Mouse (Mus musculus) forebrain, embryonic 12.5 days (tissue): Measurements from ENCODE around the gene Atp6v0e. TPM values are rescaled to one million over a fixed set of nuclear protein-coding genes. Genes with fewer than 3 reads are reported as not detected.

Source experiments
- ATAC-seq: fragments of 200-750 bp; cut with Nextera tagmentation; 2 replicates; pipeline ENCODE4 v1.8.0; 2017; ENCODE audit warnings: moderate TSS enrichment; ENCODE audit not compliant: low FRiP score
- H3K27ac ChIP-seq: fragments of 300-500 bp; sonication (generic); 2 replicates; pipeline ENCODE4 v1.5.1; 2016; ENCODE audit warnings: mild to moderate bottlenecking
- H3K27me3 ChIP-seq: fragments of 300-500 bp; sonication (generic); 2 replicates; pipeline ENCODE4 v1.6.1; 2016; ENCODE audit warnings: mild to moderate bottlenecking
- H3K36me3 ChIP-seq: fragments of 300-500 bp; sonication (generic); replicated peaks from 2 replicates; pipeline ENCODE4 v1.6.1; 2016; ENCODE audit warnings: mild to moderate bottlenecking
- H3K4me1 ChIP-seq: fragments of 300-500 bp; sonication (generic); 2 replicates; pipeline ENCODE4 v1.6.1; 2016
- H3K4me2 ChIP-seq: fragments of 300-500 bp; sonication (generic); 2 replicates; pipeline ENCODE4 v1.6.1; 2016; ENCODE audit warnings: mild to moderate bottlenecking, moderate library complexity
- H3K4me3 ChIP-seq: fragments of 300-500 bp; sonication (generic); replicated peaks from 2 replicates; pipeline ENCODE4 v1.5.1; 2016; ENCODE audit warnings: mild to moderate bottlenecking
- H3K9ac ChIP-seq: fragments of 300-500 bp; sonication (generic); 2 replicates; pipeline ENCODE4 v1.6.1; 2016; ENCODE audit warnings: mild to moderate bottlenecking
- H3K9me3 ChIP-seq: fragments of 300-500 bp; sonication (generic); 2 replicates; pipeline ENCODE4 v1.6.1; 2016
- WGBS: fragments of 180-500 bp; shearing (Covaris S2); methylation state at CpG from one replicate; pipeline ENCODE4 v1.1.7; 2016; 5-methylcytosine and 5-hydroxymethylcytosine counted together
- polyA plus RNA-seq: library from polyadenylated mRNA; unstranded; fragments of >200 nt; fragmentation: Nextera tagmentation; extraction: Ambion mirVana; gene quantifications from 2 replicates; pipeline ENCODE4 v1.2.1, GENCODE M21; 2016

Gene Atp6v0e
- polyA plus RNA-seq, 1 experiment from 2014 or later = 104 TPM

DNA sequence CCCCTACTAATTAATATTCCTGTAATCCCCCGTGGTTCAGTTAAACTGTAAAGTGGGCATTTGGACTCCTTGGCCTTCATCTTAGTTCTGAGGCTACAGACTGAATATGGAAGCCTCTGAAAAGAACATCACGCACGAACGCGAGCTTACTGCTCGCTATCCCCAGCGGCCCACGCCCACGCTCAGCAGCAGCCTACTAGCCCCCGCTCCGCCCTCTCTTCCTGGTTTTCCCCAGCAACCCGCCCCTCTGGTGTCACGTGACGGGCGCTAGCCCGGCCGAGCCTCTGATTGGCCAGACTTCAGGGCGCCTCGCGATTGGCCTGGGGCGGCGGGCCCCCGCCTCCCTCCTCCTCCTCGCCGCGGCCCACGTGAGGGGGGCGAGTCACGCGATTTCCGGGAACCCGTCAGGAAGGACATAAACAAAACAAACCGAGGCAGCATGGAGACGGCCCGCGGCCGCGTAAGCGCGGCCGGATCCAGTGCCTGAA, 52.3 kb downstream of the Atp6v0e start, which contains the start of gene Crebrf:
Gene Crebrf (plus strand): TSS at position 380 of the 488 bp plus-strand sequence.
- Histone ChIP-seq H3K4me1 (peaks cover 7% of the 10 kb centered on the region; the same call in 1 of the 2 replicates), H3K27me3 (no peaks in the 10 kb centered on the region; the same call in 1 of the 2 replicates), H3K4me2 (peak within 1 kb of the TSS; percentile 70), H3K36me3 (no peaks in the 10 kb centered on the region), H3K9me3 (no peaks in the 10 kb centered on the region), H3K27ac (peak within 1 kb of the TSS; percentile 80), H3K9ac (peak within 1 kb of the TSS; percentile 70), H3K4me3 (peak within 1 kb of the TSS; percentile 99)
- WGBS = under 1% methylated on average over 41 of the region's 41 CpGs
- ATAC-seq = peak; percentile 89

DNA sequence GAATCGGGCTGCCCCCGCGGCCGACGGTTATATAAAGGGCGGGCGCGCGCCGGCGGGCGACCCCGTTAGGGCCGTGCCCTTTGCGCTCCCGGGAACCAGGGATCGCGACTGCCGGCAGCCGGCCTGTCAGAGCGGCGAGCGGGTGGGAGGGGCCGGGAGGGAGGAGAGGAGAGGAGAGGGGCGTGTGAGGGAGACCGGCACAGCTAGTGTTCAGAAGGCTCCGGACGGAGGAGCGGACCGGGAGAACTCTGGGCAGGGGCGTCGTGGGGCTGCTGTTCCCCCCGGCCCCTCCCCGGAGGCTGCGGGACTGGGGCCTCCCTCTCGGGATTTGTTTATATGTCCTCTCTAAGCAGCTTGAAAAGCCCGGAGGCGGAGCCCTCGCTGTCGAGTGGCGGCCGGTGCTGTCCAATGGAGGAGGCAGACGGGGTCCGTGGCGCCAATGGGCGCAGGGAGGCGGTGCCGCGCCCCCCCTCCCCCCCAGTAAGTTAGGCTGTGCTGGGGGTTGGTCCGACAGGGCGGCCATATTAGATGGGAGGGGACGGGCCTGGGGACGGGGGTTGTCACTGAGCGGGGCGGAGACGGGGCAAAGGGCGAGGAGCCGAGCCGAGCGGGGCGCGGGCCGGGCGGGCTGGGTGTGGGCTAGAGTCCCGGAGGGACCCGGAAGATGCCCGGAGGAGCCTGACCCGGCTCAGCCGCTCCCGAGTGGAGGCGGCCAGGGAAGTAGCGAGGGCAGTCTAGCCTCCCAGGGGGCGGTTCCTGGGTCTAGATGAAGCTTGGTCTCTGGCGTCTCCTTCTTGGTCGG, 53.1 kb downstream of the Atp6v0e start:
- ATAC-seq = peak; percentile 97
- WGBS = under 1% methylated on average over 68 of the region's 75 CpGs
- H3K4me2 ChIP-seq = peak overlapping the region; percentile 70

DNA sequence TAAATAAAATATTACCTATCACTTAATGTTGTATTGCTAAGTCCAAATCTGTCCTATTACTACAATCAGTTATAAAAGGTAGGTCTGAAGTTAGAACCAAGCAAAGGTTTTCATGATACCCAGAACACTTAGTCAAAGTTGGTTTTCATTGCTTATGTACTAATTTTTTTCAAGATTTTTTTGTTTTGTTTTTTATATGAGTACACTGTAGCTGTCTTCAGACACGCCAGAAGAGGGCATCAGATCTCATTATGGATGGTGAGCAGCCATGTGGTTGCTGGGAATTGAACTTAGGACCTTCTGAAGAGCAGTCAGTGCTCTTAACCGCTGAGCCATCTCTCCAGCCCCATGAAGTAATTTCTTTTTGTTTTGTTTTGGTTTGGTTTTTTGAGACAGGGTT, 54.8 kb downstream of the Atp6v0e start:
- Histone ChIP-seq H3K9ac (no peak overlapping the region), H3K36me3 (no peaks in the 10 kb centered on the region), H3K27ac (no peak overlapping the region), H3K4me1 (peaks cover 7% of the 10 kb centered on the region; the same call in 1 of the 2 replicates), H3K27me3 (no peaks in the 10 kb centered on the region; the same call in 1 of the 2 replicates), H3K4me3 (no peak overlapping the region), H3K4me2 (no peak overlapping the region), H3K9me3 (no peaks in the 10 kb centered on the region)
- no peak for ATAC-seq
- WGBS = 57% methylated on average over 2 of the region's 2 CpGs

More for the DNA sequence above, 53.1 kb downstream of the Atp6v0e start:
- Histone ChIP-seq H3K27me3 (no peaks in the 10 kb centered on the region; the same call in 1 of the 2 replicates), H3K4me3 (peak overlapping the region; percentile 99), H3K9ac (peak overlapping the region; percentile 70), H3K4me1 (peaks cover 7% of the 10 kb centered on the region; the same call in 1 of the 2 replicates), H3K27ac (peak overlapping the region; percentile 80), H3K36me3 (no peaks in the 10 kb centered on the region), H3K9me3 (no peaks in the 10 kb centered on the region)

DNA sequence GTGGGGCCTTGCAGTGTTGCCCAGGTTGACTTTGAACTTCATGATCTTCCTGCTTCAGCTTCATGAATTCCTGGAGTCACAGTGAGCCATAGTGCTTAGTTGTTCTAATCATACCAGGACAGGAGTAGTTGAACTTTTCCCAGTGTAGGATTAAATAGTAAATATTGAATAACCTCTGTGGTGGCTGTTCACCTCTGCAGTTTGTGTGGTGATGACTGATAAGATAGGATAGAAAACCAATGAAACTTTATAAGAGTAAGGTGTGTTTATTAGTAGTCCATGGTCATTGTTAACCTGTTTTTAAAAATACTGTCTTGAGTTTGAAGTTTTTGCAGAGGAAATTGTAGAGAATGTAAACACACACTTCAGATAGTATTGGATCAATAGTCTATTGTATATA, 56.4 kb downstream of the Atp6v0e start:
- Histone ChIP-seq H3K9ac (no peak overlapping the region), H3K4me1 (peaks cover 7% of the 10 kb centered on the region; the same call in 1 of the 2 replicates), H3K4me3 (no peak overlapping the region), H3K4me2 (no peak overlapping the region), H3K27ac (no peak overlapping the region), H3K9me3 (no peaks in the 10 kb centered on the region), H3K36me3 (no peaks in the 10 kb centered on the region), H3K27me3 (no peaks in the 10 kb centered on the region)
- ATAC-seq = no peak

DNA sequence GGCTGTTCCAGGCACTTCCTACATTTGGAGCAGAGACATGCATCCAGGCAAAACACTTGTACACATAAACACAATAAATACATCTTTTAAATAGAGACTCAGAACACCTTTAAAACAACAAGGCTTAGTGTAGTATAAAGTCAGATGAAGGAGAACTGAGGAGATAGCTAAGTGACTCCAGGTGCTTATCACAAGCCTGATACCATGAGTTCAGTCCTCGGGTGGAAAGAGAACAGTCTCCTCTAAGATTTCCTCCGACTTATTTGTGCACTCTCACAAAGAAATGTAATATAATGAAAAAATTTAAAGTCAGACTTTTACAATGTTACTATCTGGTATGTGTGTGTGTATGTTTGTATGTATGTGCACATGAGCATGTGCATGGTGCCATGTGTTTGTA, 58.8 kb downstream of the Atp6v0e start:
- no peak overlapping the region for H3K9ac ChIP-seq
- ATAC-seq = no peak
- peaks cover 2% of the 10 kb centered on the region; the same call in 1 of the 2 replicates for H3K4me1 ChIP-seq
- WGBS = 82% methylated on average over 2 of the region's 2 CpGs
- H3K9me3 ChIP-seq = no peaks in the 10 kb centered on the region
- H3K36me3 ChIP-seq = no peaks in the 10 kb centered on the region
- H3K4me3 ChIP-seq = no peak overlapping the region
- no peak overlapping the region for H3K4me2 ChIP-seq
- no peaks in the 10 kb centered on the region for H3K27me3 ChIP-seq
- H3K27ac ChIP-seq = no peak overlapping the region

DNA sequence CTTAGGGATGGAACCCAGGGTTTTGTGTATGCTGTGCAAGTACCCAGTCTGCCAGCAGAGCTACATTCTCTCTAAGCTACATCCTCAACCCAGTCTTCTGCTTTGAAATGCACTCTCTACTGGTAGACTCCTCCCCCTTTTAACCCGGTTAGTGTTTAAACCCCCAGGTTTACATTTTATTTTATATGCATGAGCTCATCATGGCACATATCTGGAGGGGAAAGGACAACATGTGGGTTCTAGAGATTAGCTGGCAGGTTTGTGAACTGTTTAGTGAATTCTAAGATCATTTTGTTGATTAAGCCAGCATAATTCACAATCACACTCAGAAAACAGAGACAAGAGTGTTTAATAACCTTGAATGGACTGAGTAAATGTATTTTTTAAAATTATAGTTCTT, 61.8 kb downstream of the Atp6v0e start:
- Histone ChIP-seq H3K4me3 (no peak overlapping the region), H3K4me1 (no peaks in the 10 kb centered on the region)
- WGBS = 67% methylated on average over 1 of the region's 1 CpGs

DNA sequence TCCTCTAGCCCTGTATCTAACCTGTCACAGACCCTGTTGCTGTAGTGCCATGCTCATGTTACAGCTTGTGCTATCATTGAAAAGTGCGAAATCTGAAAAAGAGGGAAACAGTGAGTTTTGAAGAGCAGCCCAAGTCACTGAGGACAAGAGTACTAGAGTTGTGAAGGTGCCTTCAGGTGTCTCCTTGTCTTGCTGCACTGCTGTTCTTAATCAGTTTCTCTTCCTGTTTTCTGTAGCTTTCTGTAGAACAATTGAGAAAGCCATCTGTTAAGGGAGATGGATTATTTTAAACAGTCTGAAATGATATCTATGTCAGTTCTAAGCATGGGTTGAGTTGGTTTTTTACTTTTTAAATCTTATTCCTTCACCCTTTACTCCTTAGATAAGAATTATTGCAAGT, 63.6 kb downstream of the Atp6v0e start:
- H3K4me1 ChIP-seq = no peaks in the 10 kb centered on the region
- no peaks in the 10 kb centered on the region for H3K27me3 ChIP-seq
- no peak overlapping the region for H3K9ac ChIP-seq
- H3K4me2 ChIP-seq = no peak overlapping the region
- H3K9me3 ChIP-seq = no peaks in the 10 kb centered on the region
- no peaks in the 10 kb centered on the region for H3K36me3 ChIP-seq
- ATAC-seq = no peak
- 87% methylated on average over 1 of the region's 1 CpGs for WGBS
- H3K27ac ChIP-seq = no peak overlapping the region
- no peak overlapping the region for H3K4me3 ChIP-seq

More for the DNA sequence above, 61.8 kb downstream of the Atp6v0e start:
- Histone ChIP-seq H3K27me3 (no peaks in the 10 kb centered on the region), H3K27ac (no peak overlapping the region), H3K9ac (no peak overlapping the region), H3K4me2 (no peak overlapping the region), H3K36me3 (no peaks in the 10 kb centered on the region), H3K9me3 (no peaks in the 10 kb centered on the region)
- no peak for ATAC-seq

DNA sequence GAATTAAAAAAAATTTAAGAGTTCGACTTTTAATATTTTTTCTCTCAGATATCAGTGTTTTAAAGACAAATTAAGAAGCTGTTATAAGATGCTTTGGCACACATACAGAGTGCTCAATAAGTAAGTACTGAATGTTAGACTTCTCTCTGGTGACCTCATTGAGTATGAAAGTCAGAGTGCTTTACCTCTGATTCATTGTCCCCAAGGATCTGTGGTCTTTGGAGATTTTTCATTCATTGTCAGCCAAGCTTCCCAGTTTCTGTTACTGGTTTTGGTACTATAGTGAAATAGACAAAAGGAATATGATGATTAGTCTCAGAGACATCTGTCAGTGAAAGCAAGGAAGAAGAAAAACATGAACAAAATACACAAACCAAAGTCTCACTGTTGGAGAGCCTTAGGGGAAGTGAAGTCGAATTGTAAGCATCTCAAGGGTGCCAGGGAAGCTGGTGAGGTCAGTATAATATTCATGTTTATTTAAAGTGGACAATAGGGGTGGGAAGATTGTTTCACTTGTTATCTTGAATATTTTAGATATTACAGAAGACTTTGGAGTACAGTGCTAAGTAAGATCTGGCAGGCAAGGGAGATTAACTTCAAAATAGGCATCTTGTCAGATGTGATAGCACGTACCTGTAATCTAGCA, 64.2 kb downstream of the Atp6v0e start:
- no peaks in the 10 kb centered on the region for H3K36me3 ChIP-seq
- no peaks in the 10 kb centered on the region for H3K27me3 ChIP-seq
- H3K4me1 ChIP-seq = no peaks in the 10 kb centered on the region
- H3K9ac ChIP-seq = no peak overlapping the region
- H3K27ac ChIP-seq = no peak overlapping the region
- no peak for ATAC-seq
- no peaks in the 10 kb centered on the region for H3K9me3 ChIP-seq
- 78% methylated on average over 3 of the region's 3 CpGs for WGBS
- H3K4me2 ChIP-seq = no peak overlapping the region
- no peak overlapping the region for H3K4me3 ChIP-seq

DNA sequence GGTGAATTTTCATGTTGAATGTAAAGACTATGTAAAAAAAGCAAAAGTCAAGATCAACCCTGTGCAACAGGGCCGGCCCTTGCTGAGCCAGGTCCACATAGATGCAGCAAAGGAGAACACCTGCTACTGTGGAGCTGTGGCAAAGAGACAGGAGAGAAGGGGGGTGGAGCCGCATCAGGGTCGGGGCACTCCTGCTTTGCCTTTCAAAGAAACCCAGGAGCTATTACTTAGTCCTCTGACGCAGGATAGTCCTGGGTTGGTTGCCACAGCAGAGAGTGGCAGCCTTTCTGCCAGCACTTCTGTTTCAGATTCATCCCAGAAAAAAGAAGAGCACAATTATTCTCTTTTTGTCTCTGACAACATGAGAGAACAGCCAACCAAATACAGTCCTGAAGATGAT, 79.5 kb downstream of the Atp6v0e start:
- no peak overlapping the region for H3K4me3 ChIP-seq
- ATAC-seq = no peak
- H3K4me1 ChIP-seq = no peaks in the 10 kb centered on the region
- H3K36me3 ChIP-seq = no peaks in the 10 kb centered on the region
- H3K27ac ChIP-seq = no peak overlapping the region
- H3K4me2 ChIP-seq = no peak overlapping the region
- WGBS = 50% methylated on average over 4 of the region's 4 CpGs
- H3K9me3 ChIP-seq = no peaks in the 10 kb centered on the region
- no peak overlapping the region for H3K9ac ChIP-seq
- H3K27me3 ChIP-seq = no peaks in the 10 kb centered on the region

DNA sequence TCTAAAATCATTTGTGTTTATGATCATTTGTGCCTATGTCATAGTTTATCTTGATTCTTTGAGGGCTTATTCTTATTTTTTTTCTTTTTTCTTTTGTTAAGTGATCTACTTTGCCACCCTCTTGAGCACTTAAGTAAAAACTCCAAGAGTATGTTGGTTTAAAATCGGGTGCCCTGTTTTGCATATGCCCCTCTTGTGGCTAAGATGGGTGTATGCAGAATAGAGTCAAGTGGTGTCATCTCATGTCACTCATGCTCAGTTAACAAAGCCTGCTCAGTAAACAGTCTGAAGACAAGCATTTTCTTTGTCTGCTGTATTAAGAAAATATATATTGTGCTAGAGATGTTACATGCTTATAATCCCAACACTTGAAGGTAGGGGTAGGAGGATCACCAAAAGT, 80.3 kb downstream of the Atp6v0e start:
- H3K4me2 ChIP-seq = no peak overlapping the region
- H3K36me3 ChIP-seq = no peaks in the 10 kb centered on the region
- no peak for ATAC-seq
- H3K27ac ChIP-seq = no peak overlapping the region
- H3K4me3 ChIP-seq = no peak overlapping the region
- WGBS = 77% methylated on average over 1 of the region's 1 CpGs
- no peaks in the 10 kb centered on the region for H3K27me3 ChIP-seq
- no peak overlapping the region for H3K9ac ChIP-seq
- no peaks in the 10 kb centered on the region for H3K4me1 ChIP-seq
- H3K9me3 ChIP-seq = no peaks in the 10 kb centered on the region
